Mouse (Mus musculus): Measurements from ENCODE around the gene Hecw2.

The Hecw2 gene

DNA sequence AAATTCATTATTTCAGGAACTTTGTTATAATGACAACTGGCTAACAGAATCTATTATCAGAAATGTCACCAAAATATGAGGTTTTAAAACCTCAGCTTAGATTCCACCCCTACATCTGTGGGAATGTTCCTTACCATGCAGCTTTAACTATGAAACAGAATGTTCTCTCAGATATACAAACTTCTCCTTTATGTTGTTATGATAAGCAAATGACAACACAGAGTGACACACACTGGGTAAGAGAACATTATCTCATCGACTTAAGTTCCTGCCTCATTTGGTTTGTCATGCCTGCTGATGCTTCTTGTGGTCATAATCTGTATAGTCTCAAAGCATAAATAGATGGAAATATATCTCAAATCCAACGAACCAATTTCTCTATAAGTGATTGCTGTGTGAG is 312.5 kb downstream of the Hecw2 start:
- no peak for DNase-seq

DNA sequence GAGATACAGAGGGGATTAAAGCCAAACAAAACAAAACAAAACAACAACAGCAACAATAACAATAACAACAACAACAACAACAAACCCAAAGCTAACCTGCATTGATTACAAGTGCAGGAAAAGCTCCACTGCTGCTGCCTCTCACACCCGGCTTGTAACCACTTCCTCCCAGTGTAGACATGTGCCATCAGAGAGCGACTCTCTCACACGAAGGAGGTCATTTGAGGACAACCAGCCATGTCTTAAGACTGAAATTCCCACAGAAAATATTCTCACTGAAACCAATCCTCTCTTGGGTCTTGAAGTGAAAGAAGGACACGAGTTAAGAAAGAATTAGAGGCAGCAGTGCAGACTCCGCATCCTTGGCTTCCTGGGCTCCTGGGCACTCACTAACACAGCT is 319.0 kb downstream of the Hecw2 start:
- no peak for DNase-seq

DNA sequence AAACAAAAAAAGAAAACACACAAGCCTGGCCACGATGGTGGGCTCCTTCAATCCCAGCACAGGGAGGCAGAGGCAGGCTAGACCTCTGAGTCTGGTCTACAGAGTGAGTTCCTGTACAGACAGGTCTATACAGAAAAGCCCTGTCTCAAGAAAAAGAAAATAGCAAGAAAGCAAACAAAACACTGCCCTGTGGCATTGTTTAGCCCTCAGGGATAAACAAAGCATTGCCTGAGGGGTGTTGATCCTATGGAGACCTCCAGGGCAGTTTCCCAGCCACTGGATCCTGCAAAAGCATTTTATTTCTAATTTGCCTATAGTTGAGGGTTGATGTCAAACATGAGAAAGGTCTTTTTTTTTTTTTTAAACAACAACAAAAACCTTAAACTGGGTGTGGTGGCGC is 327.7 kb downstream of the Hecw2 start:
- DNase-seq = no peak

DNA sequence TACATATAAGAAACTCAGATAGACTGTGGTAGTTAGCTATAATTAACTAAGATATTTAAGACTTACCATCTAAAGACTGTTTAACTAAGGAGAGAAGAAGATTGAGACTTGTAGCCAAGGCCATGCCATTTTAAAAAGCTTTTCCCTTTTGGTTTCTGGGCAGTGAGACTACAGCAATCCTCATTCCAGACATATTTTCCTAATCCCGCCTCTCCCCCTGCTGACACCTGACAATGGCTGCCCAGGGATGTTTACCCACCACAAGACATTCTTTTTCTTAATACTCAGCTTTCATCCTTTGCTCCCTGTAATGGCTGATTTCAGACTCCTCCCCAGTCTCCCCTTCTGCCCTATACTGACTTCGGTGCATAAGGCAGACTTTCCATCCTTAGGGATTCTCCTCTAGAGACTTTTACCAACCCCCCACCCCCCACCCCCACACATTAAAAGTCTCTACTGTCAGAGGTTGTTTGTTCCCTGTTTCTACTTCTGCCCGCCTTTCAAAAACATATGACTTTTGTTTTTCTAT is 328.5 kb downstream of the Hecw2 start:
- no peak for DNase-seq

DNA sequence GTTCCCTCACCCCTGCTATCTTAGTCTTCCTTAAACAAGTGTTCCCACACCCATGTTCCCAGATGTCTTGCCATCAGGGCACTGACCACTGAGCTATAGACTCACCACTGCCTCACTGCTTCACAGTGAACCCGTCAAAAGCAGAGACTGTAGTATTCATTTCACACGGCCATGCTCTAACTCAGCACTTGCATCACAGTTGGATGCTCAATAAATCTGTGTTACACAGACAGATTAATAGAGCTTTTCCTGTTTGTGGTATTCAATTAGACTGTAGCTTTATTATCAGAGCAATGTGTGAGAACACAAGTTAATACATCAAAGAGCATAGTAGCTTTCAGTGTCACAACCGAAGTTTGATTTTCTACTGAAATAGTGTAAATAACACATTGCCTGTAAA is 330.9 kb downstream of the Hecw2 start:
- no peak for DNase-seq

DNA sequence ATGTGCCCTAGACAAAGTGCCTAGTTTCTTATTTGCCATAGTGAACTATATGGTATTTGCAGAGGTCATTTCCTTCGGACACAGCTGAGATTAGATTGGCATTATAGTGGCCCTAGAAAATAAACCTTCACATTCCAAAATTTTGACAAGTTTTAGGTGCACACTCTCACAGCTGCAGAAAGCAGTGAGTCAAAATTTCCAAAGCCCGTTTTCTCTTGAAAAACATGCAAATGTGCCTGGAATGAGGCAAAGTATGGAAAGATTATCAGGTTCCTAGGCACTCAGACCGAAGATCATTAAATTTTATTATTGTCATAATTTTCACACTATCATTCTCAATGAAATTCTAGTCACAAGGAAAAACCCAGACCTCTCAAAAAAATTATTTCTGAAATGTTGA is 334.4 kb downstream of the Hecw2 start:
- no peak for DNase-seq

DNA sequence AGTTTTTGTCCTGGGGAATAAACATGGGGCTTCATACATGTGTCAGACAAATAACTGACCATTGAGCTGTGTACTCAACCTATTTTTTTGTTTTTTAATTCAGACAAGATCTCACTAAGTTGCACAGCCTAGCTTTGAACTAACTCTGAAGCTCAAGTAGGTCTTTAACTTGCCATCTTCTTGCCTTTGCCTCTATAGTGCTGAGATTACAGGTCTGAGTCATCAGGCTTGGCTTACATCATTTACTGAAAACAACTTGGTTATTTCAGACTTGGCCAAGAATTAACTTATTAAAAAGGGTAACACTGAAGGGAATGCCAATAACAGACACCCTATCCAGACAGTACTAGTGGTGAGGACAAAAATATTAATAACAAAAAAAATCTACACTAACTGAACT is 335.8 kb downstream of the Hecw2 start:
- DNase-seq = no peak

DNA sequence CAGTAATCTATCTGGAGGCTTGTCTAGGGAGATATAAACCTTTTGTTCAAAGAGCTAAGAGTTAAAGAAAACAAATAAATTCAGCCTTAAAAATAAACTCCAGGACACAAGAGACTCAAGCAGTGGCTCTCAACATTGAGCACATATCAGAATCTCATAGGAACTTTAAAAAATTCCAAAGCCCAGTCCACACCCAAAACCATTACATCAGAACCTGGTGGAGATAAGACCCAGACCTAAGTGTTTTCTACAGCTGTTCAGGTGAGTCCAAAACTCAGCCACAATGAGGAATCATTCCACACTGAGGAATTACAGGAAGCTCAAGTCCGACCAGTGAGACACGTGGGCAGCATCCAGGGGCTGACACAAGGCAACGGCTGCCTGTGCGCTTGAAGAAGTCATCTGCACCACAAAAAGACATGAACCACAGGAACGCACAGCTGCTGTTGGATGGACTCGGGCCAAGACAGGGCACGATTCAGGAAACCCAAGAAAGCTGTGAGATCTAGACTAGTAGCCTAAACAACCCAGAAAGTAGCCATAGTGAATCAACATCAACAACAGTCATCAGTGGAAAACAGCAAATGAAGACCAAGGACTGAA is 338.4 kb downstream of the Hecw2 start:
- no peak for DNase-seq

DNA sequence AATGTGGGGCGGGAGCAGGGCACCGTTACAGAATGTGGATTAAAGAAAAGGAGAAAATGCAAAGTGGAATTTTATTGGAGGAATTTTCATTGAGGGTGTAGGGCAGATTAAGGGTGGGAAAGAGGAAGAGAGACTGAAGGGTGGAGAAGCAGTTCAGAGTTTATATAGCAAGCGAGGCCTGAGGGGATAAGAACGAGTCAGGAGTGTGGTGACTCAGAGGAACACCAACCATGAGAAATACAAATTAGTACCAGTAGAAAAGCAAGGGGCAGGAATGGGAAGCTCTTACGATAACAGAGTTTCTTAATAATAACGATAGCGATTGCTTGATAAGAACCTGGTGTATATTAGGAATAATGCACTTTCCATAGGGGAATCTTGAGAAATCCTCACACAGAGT is 339.2 kb downstream of the Hecw2 start:
- no peak for DNase-seq

DNA sequence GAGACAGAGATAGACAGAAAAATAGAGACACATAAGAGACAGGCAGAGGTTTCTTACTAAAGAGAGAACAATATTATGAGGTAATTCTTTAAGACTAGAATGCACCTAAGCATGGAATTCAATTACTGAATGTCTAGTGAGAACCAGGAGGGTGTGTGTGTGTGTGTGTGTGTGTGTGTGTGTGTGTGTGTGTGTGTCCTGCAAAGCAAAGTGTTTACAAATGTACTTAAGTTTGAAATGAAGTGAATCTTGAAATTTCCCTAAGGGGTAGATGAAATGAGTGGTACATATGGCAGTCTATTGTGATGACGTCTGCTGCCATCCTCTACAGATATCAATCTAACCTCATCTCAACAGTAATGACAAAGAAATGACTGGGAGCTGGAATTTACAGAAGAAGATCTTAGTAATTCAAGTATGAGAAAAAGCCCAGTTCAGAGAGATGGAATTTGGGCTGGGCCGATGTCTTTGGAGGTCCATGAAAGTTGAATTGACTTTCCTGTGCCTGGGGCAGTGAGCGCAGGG is 342.8 kb downstream of the Hecw2 start:
- DNase-seq = no peak

DNA sequence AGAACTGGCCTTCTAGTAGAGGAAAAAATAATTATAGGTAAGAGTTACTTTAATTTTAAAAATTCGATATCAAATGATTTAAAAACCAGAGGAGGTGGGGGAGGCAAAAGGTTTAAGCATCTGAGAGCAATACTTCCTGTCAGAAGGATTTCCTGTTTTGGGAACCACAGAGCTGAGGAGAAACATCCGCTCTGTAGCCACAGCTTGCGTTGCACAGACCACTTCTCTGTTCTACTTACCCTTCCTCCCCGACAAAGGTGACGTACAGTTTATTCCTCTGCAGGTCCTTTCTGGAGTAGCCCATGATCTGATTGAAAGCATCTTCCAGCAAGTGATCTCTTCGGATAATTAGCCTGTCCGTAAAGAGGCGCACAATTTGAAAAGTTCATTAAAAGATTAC is 343.6 kb downstream of the Hecw2 start:
- DNase-seq = no peak

DNA sequence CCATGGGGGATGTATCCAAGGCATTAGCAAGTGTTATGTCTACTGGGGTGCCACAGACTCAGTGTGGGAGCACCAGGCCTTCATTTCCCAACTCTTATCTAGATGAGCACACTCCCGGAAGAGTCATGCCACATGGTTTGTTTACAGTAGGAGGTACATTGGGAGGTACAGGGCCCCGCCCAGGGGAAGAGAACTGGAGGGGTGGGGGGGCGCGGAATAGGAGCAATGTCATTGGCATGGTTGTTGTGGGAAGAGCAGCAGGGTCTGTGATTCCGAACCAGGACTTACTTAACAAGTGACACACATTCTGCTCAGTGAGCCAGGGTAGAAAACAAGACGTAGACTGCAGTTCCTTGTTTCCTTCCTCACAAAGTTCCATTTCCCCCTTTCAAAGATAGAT is 344.1 kb downstream of the Hecw2 start:
- DNase-seq = no peak

DNA sequence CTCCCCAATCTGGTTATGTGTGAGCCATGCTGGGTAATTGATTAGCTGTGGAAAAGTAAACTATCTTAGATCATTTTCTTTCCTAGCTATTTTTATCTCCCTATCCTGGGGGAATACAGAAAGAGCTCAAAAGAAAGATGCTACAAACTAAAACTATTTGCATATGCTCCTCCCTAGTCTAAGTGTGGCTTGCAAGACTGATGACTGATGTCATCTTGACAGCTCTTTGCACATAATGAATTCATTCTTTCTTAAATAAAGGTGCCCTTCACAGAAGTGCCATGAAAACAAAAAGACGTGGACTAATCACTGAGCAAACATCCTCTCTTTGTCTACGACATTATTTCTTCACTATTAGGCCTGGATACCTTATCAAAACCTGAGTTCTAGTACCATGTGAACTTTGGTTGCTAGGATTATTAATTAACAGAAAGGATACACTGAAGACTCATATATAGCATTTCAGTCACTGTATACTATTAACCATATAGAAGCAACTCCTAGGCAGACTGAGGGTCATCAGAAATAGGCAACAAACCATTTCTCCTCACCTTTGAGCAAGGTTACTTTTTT is 348.2 kb downstream of the Hecw2 start:
- DNase-seq = no peak

DNA sequence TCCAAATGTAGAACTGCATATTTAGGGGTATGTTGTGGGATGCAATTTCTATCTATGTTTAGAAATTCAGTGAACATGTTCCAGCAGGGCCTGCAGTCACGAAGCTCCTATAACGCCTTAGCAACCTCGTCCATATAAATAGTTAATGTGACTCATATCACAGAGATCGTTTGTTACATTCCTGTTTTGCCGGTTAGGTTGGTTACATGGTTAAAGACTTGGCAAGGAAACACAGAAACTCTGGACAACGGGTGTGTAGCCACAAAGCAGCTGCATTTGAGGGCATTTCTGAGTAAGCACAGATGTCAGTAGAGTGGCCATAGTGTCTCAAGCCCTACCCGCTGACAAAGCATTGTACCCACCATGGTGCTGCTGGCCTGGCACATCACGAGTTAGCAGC is 349.1 kb downstream of the Hecw2 start:
- DNase-seq = no peak

DNA sequence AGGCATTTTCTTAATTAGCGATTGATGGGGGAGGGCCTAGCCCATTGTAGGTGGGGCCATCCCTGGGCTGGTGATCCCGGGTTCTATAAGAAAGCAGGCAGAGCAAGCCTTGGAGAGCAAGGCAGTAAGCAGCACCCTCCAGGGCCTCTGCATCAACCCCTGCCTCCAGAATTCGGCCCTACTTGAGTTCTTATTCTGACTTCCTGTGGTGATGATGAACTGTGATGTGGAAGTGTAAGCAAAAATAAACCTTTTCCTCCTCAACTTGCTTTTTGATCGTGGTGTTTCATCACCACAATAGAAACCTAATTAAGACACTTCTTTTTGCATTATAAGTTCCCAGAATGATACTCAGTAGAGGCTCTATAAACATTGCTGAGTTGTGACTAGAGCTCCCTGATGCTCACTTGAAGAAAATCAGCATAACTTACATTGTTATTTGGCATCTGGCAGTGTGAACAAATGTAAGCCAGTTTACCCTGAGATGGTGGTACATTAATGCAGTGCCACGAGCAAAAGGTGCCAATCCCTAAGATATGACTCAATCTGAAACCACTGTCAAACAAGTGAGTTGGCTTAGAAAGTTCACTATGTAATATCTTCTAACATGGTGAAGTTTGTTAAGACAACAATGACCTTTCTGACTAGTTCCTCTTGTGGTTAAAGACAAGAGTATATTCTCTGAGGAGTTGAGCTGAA is 349.9 kb downstream of the Hecw2 start:
- no peak for DNase-seq

DNA sequence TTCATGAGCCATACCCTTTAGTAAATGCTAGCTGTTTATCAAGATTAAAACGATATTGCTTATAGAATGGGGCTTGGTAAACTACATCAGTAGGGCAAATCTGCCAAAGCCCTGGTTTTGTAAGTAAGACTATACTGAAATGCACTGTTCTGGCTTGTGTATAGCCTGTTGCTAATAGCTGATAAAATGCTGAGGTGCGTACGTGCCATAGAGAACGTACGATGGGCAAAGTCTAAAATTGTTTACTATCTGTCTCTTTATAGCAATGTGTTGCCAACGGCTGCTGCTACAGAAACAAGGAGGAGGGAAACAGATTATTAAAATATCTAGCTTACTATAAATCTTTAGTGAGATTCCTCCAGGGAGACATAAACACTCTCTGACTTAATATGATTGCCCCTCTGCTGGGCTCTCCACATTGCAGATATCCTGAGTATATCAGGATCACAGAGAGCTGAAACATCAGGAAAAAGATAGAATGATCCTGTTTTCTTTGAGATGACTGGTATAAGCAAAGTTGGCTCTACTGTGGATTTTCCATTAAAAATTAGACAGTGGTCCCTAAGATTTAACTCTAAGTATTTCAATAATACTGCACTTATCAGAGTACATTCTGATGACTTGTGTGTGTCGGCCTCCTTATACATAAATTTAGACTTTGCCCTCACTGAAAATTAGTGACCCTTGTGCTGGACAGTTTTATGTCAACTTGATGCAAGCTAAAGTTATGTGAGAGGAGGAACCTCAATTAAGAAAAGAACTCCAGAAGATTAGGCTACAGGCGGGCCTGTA is 350.6 kb downstream of the Hecw2 start:
- DNase-seq = no peak

DNA sequence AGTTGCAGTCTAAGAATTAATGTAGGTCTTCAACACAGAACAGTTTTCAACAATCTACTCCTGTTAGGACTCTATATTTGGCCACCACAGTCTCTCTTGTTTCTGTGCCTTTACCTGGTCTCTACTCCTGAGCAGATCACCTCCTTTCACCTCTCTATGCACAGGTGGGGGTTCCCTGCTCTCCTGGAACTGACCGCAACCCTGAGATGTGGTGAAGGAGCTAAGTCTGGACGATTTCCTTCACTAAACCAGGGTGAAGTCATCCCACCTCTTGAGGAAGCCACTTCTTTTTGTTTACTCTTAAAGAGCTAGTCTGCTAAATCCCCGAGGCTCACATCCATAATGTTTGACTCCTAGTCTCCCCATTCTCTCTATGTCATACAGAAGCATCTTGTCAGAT is 351.9 kb downstream of the Hecw2 start:
- DNase-seq = no peak

DNA sequence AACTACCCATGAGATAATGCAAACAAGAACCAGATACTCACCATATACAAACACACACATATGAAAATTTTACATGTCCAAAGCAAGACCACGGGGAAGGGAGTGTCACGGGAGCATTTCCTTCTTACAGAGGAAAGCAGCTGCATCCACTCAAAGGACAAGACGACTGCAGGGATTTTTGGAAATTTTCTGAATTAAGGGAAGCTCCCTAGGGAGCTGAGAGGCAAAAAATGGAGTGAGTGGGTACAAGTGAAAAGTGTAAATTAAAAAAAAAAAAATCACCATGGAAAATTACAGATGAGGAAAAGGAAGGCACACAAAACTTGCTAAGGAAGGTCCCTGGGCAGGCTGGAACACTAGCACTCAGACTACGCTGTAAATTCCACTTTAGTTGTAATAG is 353.9 kb downstream of the Hecw2 start:
- DNase-seq = no peak

DNA sequence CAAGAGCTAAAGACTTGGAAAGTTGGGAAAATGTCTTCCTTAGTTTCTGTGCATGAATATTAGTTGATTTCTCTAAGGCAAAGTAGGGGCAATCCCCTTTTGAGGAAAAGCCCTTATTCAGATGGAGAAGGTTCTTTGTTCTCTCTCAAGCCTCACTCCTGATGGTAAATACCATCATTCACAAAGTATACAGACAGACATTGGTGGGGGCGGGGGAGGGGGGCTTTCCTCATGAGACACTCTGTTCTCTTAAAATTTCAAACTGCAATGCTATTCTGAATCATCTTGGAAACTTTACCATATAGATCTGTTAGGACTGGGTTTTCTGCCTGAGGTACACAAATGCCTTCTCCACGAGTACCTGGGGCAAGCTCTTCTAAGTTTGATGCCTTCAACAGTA is 355.6 kb downstream of the Hecw2 start:
- no peak for DNase-seq

DNA sequence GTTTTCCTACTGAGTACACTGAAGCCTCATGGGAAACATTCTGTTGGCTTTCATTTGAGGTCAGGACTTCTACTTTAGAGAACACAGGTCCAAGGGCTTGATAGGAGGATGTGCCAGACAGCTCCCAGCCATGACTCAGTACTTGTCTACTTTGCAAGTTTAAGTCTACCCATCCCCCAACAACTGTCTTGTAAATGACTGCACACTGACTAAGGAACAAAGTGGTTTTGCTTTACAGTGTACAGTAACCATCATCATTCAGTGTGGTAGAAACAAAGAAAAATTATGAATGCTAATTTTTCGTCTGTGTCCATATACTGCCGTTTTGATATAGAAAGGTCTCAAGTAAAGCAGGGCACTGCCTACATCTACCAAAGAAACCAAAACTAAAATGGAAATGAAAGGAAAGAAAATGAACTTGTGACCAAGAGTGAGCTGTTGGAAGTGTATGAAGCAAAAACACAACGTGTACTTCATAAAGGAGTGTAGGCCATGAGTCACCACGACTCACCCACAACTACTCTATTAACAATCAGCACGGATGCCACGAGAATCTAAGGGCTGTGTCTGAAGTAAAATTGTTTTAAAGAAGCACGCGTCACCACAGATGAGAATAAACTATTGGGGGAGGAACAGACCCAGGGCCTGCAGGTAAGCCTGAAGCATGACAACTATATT is 356.6 kb downstream of the Hecw2 start:
- DNase-seq = no peak

DNA sequence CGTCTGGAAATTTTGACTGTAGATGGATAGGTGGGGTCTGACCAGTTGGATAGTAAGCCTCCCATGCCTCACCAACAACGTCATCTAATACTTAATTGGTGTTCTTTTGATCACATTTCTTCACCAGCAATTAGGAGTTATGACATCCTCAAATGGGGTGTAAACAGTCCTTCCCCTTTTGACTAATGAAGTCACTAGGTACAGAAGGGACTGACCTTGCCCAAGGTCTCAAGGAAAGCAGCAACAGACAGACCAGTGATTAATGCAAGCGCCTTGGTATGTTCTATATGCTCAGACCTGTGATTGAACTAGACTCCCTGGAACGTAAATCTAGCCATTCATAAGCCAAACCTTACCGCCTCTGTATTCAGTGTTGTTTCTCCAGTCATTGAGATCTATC is 364.7 kb downstream of the Hecw2 start:
- DNase-seq = no peak

DNA sequence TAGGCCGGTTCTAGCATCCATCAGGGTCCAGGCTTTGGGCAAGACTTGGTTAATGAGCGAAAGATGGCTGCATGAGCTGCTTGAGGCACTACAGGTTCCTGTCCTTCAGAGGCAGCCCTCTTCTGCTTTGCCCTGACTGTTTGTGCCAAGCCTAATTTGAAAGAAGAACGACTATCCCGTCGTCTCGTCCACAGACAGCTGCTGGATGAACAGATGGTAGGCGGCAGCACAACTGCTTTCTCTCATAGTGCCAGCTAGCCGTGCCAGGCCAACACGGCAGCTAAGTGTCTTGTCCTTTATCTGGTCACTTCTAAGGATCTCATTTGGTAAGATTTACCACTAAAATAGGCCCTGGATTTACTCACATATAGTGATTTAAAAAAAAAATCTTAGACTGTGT is 365.9 kb downstream of the Hecw2 start:
- DNase-seq = no peak
